Mouse (Mus musculus) adrenal gland, postnatal 10 days (tissue): ENCODE data around the gene Zgrf1. TPM values are rescaled to one million over a fixed set of nuclear protein-coding genes. Genes with fewer than 3 reads are reported as not detected.
A peak's percentile ranks its signal among the peaks of the same experiment; 100 is the strongest.

Experiments
- DNase-seq: peaks from one replicate; pipeline ENCODE4 v3.0.0; 2021; ENCODE audit warnings: mixed read lengths
- long read RNA-seq, 2 experiments: library from polyadenylated mRNA; stranded (forward); transcript quantifications; one replicate each; pipeline ENCODE4 v2.0.0; 2021
- total RNA-seq, 2 experiments: library from RNA; stranded (reverse); gene quantifications; 2 replicates each; pipeline ENCODE4 v1.2.3; 2021

Zgrf1 gene
- 1 to 10 TPM; 2.7 to 4.8 TPM for total RNA-seq
- long read RNA-seq, experiment 1, partial matches to known transcripts = 0 of 1 reads
- long read RNA-seq, experiment 1, other reads (novel, unspliced or antisense) = 1 of 1 reads
- long read RNA-seq, experiment 2 = 0 reads

- peak; percentile 99 for DNase-seq
Observed at GRCm38 (mm10) chr3:127552973-127553719, at the start of gene Zgrf1, which contains the start of gene Larp7. Gene Zgrf1 (plus strand): TSS chr3:127553489. Gene Larp7 (minus strand): TSS chr3:127553349.

GRCm38 (mm10) chr3:127507878-127508783, 45.2 kb upstream of the Zgrf1 start:
- DNase-seq = no peak

- peak; percentile 55 for DNase-seq
Observed at GRCm38 (mm10) chr3:127511786-127512746, 41.2 kb upstream of the Zgrf1 start.

- peak; percentile 50 for DNase-seq
Observed at GRCm38 (mm10) chr3:127512794-127513335, 40.4 kb upstream of the Zgrf1 start.

DNA sequence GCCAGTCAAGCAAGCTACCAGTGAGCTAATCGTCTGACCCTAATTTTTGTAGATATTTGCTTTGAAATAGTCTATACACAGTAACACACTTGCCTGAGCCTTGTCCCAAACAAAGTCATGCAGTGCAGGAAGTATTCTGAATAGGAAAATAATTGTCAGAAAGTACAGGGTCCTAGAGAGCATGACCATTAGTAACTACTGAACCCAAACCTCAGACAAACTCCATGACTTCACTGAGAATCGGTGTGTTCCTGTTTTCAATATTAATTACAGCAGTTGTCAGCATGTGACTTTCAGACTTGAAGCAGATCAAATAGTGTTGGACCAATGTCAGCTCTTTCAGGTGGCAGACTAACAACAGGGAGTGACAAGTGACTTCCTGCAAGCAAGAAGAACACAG, 39.6 kb upstream of the Zgrf1 start:
- no peak for DNase-seq

- peak; percentile 9 for DNase-seq
Observed at GRCm38 (mm10) chr3:127515251-127515650, 38.0 kb upstream of the Zgrf1 start.

- peak; percentile 10 for DNase-seq
Observed at GRCm38 (mm10) chr3:127520300-127520699, 33.0 kb upstream of the Zgrf1 start.

DNA sequence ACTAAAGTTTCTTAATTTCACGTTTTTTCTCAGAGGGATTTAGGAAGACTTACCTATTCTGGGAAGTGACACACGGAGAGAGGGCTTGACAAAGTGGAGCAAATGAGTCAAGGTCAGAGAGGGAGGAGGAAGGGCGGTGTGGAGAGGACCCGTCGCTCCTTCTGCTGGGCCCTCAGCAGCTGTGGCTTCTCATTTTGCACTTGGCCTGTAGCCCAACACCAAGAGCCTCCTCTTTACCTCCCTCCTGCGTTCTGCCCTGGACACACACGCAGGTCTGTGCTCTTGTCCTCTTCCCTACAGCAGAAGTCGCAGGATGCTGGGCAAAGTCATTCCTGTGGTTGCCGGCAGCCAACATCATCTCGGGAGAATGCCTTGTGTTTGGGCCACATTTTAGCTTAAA, 32.1 kb upstream of the Zgrf1 start:
- DNase-seq = no peak

DNA sequence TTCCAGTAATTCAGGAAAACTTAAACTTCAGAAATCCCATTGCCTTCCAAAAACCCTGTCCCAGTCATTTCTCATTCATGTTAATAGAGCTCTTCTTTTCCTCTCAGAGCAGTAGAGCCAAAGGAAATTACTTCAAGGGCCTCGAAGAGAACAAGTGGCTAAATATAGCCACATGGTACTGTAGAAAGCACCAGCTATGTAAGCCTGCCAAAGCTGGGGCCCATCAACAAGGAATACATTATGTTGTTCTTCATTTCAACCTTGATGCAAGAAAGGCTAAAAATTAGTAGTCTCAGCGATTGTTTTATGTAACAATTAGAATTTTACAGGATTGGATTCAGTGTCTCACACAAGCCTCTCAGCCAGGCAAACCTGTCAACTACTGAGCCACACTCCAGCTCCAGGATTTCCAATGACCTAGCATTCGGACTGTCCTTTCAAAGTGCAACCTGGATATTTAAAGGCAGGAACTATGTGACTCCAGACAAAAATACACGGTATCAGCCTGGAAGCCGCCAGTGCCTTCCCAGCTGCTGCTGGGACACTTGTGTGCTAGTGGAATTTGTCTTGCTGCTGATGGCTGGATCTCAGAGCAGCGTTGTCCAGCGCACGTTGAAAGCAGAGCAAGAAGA, 28.0 kb upstream of the Zgrf1 start:
- no peak for DNase-seq

DNA sequence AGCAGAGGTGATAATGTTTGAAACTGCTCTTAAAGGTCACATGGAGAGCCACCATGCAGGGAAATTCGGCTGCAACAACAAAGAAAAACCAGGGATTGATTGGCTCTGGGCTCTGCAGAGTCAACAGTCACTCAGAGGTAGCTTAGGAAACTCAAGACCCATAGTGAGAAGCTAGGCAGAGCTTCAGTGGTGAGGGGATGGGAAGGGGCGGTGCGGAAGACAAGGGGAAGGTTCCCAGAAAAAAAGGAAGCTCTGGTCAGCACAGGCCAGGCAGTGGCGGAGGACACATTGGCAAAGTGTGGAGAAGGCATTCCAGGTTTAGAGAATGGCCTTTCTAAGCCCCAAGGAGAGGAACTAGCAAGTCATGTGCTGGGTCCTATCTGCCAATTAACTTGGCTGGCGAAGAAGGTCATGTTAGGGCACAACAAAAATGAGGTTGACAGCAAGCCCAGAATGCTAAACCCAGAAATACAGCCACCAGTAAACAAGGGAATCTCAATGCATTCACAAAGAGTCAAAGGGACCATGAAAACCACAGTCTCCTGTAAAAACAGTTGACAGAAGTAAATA, 25.7 kb upstream of the Zgrf1 start:
- DNase-seq = peak; percentile 52

DNA sequence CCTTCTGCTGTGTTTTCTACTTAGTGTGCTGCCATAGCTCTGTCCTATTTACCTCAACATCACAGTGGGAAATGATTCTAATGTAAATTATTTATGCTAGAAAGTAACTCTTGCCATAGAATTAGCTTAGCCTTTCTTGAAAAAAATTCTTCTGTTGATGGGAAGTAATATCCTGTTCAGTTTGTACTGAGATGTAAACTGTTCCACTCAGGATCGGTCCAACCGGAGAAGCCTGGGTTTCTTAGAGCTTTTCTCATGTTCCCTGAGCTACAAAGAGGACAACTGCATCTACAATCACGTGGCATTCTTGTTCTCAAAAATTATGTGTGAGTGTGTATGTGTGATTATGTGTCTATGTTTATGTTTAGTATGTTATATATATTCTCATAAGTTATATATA, 24.1 kb upstream of the Zgrf1 start:
- no peak for DNase-seq

DNA sequence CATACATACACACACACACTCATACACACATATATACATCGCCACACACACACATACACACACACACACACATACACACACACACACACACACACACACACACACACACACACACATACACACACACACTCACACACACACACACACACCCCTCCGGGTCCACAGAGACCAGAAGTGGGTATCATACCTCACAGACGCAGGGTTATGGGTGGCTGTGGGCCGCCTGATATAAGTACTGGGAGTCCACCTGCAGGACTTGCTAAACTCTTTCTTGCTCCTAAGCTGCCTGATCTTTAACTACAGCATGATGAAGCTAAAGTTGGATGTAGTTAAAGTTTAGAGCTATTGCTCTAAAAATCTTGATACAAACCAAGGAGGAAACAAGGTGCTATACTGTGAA, 23.5 kb upstream of the Zgrf1 start:
- no peak for DNase-seq

- DNase-seq = no peak
Observed at GRCm38 (mm10) chr3:127530293-127530692, 23.0 kb upstream of the Zgrf1 start.

DNA sequence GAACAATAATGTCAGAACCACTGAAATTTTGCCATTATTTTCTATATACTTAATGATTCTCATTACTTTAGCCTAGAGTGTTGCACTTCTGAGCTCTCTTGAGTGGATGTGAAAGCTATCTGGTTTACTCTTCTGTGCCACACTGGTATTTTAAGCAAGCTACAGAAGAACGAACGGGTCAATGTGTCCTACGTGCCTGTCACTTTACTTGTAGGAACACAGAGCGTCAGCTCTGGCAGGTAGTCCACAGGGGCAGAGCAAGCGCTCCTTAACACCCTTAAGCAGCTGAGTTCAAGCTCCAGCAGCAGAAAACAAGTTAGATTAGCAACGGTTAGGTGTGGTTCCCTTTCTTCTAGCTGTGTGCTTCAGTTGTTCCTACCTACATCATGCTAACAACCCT, 14.1 kb upstream of the Zgrf1 start:
- DNase-seq = no peak

DNA sequence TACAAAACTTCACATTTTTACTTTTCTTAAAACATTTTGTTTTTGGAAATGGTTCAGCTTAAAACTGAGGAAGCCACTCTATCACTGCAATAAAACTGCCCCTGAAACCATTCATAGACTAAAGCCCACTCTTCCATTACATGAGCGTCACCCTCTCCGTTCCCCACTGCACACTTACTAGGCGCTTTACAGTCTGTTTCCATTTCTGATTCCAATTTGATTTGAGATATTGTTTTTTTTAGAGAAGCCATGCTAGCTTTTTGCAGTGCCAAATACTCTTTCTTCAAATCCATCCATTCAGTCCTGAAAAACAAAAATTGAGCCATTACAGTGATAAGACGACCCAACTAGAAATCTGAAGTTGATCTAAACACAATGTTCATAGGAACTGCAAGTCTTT, 9.3 kb upstream of the Zgrf1 start:
- DNase-seq = no peak

DNA sequence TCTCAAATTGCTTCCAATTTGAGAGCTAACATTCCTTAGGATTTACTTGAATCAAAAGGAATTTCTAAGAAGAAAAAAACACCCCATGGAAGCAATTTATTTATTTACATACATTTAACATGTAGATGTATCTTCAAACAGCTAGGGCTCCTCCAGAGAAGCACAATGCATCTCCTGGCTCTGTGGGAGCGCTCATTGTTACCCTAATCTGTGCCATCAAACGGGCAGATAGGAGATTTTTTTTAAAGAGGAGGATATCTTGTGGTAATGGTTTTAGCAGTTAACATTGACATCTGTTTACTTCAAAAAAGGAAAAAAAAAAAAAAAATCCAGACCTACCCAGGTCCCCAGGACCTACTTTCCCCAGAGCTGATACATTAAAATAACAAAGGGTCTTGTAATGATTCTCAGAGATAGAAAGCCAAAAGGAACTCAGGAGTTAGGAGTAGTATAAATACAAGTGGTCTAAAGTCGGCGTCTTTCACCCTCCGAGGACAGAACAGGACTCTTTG, 8.6 kb upstream of the Zgrf1 start:
- DNase-seq = no peak

- peak; percentile 52 for DNase-seq
Observed at GRCm38 (mm10) chr3:127547882-127548281, 5.4 kb upstream of the Zgrf1 start.

- peak; percentile 19 for DNase-seq
Observed at GRCm38 (mm10) chr3:127552434-127552972, 786 bp upstream of the Zgrf1 start.

DNA sequence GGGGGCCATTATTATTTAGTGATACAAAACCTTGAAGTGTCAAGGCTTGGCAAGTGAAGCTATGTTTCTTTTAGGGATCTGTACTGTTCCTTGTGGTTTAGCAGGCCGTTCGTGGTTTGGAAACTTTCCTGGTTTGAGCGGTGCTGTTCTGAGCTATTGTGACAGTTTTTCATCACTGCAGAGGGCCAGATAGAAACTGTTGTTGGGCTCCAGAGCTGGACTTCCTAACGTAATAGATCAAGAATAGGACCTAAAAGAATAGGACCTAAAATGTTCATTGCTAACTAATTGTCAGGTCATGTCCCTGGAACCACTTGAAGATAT, 393 bp downstream of the Zgrf1 start:
- DNase-seq = no peak

- DNase-seq = no peak
Observed at GRCm38 (mm10) chr3:127554723-127555122, 1.4 kb downstream of the Zgrf1 start.
